Mouse (Mus musculus) hindbrain, embryonic 11.5 days (tissue): ENCODE results near the gene Stag1. TPM values are rescaled to one million over a fixed set of nuclear protein-coding genes. Genes with fewer than 3 reads are reported as not detected.

Experiments
- ATAC-seq: fragments of 200-750 bp; cut with Nextera tagmentation; 2 replicates; pipeline ENCODE4 v1.8.0; 2017; ENCODE audit warnings: mild to moderate bottlenecking, moderate TSS enrichment, moderate library complexity; ENCODE audit not compliant: low FRiP score
- DNase-seq: peaks from one replicate; pipeline ENCODE4 v3.0.0-alpha.2; 2015; ENCODE audit warnings: low spot score
- H3K27ac ChIP-seq: fragments of 300-500 bp; sonication (generic); 2 replicates; pipeline ENCODE4 v1.5.1; 2014; ENCODE audit warnings: mild to moderate bottlenecking, low read depth, low read length
- H3K27me3 ChIP-seq: fragments of 300-500 bp; sonication (generic); 2 replicates; pipeline ENCODE4 v1.6.1; 2014; ENCODE audit warnings: mild to moderate bottlenecking, low read length, moderate library complexity, mixed read lengths; ENCODE audit not compliant: control insufficient read depth, insufficient read depth
- H3K36me3 ChIP-seq: fragments of 300-500 bp; sonication (generic); 2 replicates; pipeline ENCODE4 v1.6.1; 2014; ENCODE audit warnings: mild to moderate bottlenecking, low read length, moderate library complexity, mixed read lengths; ENCODE audit not compliant: control insufficient read depth, insufficient read depth
- H3K4me1 ChIP-seq: fragments of 300-500 bp; sonication (generic); replicated peaks from 2 replicates; pipeline ENCODE4 v1.6.1; 2014; ENCODE audit warnings: low read length, mixed read lengths; ENCODE audit not compliant: control insufficient read depth, insufficient read depth
- H3K4me2 ChIP-seq: fragments of 300-500 bp; sonication (generic); replicated peaks from 2 replicates; pipeline ENCODE4 v1.6.1; 2014; ENCODE audit warnings: mild to moderate bottlenecking, low read depth, low read length
- H3K4me3 ChIP-seq: fragments of 300-500 bp; sonication (generic); 2 replicates; pipeline ENCODE4 v1.5.1; 2014; ENCODE audit warnings: low read depth, low read length
- H3K9ac ChIP-seq: fragments of 300-500 bp; sonication (generic); 2 replicates; pipeline ENCODE4 v1.6.1; 2014; ENCODE audit warnings: low read depth, low read length
- H3K9me3 ChIP-seq: fragments of 300-500 bp; sonication (generic); 2 replicates; pipeline ENCODE4 v1.6.1; 2016; ENCODE audit warnings: low read length; ENCODE audit not compliant: control insufficient read depth
- WGBS: fragments of 180-500 bp; shearing (Covaris S2); extraction: QIAGEN DNeasy Blood & Tissue Kit; methylation state at CpG from one replicate; pipeline ENCODE4 v1.1.7; 2014; 5-methylcytosine and 5-hydroxymethylcytosine counted together
- polyA plus RNA-seq: library from polyadenylated mRNA; unstranded; fragments of >200 nt; fragmentation: Nextera tagmentation; extraction: Ambion mirVana; gene quantifications from 2 replicates; pipeline ENCODE4 v1.2.1, GENCODE M21; 2014

The Stag1 gene
- polyA plus RNA-seq, 1 experiment from 2014 or later: 57.4 TPM

GRCm38 (mm10) chr9:100647774-100648323 is 50.3 kb downstream of the Stag1 start:
- Histone ChIP-seq H3K9ac (no peak overlapping the region), H3K27ac (no peak overlapping the region), H3K27me3 (no peaks in the 10 kb centered on the region), H3K9me3 (no peaks in the 10 kb centered on the region), H3K4me1 (peaks cover 2% of the 10 kb centered on the region; the same call in 1 of the 2 replicates), H3K4me3 (no peak overlapping the region), H3K36me3 (no peaks in the 10 kb centered on the region), H3K4me2 (no peak overlapping the region)
- no peak for DNase-seq
- ATAC-seq: no peak
- WGBS: 99% methylated on average over 2 of the region's 2 CpGs

DNA sequence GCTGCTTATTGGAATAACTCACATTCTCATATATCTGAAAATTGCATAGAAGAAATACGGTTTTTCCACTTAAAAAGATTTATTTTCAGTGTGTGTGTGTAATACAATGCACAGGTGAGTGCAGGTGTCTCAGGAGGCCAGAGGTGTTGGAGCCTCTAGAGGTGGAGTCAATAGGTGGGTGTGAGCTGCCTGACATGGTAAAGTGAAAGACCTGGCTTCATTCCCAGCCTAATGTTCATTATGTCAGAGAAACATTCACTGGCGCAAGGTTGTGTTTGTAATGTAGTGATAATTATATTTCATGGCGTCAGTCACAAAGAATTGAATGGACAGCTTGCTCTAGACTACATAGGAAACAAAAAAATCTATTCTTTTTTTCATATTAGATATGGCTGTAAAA is 56.5 kb downstream of the Stag1 start:
- no peak for ATAC-seq
- Histone ChIP-seq H3K4me3 (no peak overlapping the region), H3K9ac (no peak overlapping the region), H3K4me1 (no peaks in the 10 kb centered on the region), H3K9me3 (no peaks in the 10 kb centered on the region), H3K4me2 (no peak overlapping the region), H3K27ac (no peak overlapping the region), H3K36me3 (no peaks in the 10 kb centered on the region), H3K27me3 (no peaks in the 10 kb centered on the region)
- no peak for DNase-seq
- WGBS: 92% methylated on average over 3 of the region's 3 CpGs

DNA sequence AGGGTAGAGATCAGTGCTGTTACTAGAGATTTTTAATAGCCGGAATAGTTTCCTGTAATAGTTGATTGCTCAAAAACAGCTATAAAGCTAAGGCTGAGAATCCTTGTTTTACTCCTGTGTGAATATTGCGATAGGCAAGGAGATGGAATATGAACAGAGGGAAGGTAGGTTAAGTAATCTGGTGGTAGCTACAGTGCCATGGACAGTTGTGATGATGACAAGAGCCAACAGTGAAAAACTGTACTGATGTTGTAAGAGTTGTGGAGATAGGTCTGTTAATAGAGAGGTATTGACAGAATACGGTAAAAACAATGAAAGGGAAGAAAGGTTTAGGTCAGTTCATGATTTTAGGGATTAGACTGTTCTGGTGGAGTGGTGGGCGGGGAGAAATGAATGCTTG is 58.5 kb downstream of the Stag1 start:
- no peak overlapping the region for H3K9ac ChIP-seq
- ATAC-seq (no peak), DNase-seq (no peak)
- H3K4me2 ChIP-seq: no peak overlapping the region
- WGBS: 95% methylated on average over 4 of the region's 4 CpGs
- H3K27ac ChIP-seq: no peak overlapping the region
- no peaks in the 10 kb centered on the region for H3K27me3 ChIP-seq
- no peaks in the 10 kb centered on the region for H3K9me3 ChIP-seq
- no peak overlapping the region for H3K4me3 ChIP-seq
- H3K36me3 ChIP-seq: no peaks in the 10 kb centered on the region
- no peaks in the 10 kb centered on the region for H3K4me1 ChIP-seq

DNA sequence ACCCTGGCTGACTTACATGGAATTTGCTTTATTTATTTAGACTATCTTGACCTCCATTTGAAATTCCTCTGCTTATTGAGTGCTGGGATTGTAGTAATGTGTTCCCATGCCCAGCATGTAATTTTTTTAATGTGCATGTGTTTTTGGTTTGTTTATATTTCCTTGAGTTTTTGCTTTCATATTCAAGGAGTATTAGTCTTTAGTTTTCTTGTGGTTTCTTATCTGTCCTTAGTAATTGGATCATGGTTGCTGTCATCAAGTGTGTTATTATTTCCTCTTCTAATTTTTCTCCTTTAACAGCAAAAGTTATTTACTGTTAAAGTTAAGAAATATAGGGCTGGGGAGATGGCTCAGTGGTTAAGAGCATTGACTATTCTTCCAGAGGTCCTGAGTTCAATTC is 63.0 kb downstream of the Stag1 start:
- H3K9ac ChIP-seq: no peak overlapping the region

DNA sequence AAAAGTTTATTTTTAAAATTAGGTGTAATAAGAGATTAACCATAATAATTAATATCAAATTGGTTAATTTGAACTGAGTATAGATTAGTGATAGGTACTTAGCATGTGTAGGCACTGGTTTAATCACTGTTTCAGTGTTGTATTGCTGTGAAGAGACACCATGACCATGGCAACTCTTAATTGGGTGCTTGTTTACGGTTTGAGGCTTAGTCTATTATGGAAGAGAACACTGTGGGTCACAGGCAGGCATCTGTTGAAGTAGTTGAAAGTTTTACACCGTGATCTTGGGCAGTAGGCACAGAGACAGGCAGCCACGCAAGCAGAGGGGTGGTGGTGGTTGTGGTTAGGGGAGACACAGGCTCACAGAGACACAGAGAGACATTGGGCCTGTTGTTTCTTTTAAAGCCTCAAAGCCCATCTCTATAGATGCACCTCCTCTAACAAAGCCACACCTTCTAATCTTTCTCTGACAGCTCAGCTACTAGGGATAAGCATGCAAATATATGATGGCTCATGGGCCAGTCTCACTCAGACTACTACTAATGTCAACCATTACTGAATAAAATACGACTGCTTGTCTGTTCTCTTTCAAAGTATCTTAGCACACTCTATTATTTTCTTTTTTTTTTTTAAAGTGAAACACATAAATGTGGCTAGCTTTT is 66.0 kb downstream of the Stag1 start:
- no peaks in the 10 kb centered on the region for H3K36me3 ChIP-seq
- ATAC-seq (no peak), DNase-seq (no peak)
- H3K27ac ChIP-seq: no peak overlapping the region
- H3K27me3 ChIP-seq: no peaks in the 10 kb centered on the region
- H3K9me3 ChIP-seq: no peaks in the 10 kb centered on the region
- H3K4me2 ChIP-seq: no peak overlapping the region
- H3K4me3 ChIP-seq: no peak overlapping the region
- H3K4me1 ChIP-seq: no peaks in the 10 kb centered on the region
- 93% methylated on average over 4 of the region's 4 CpGs for WGBS
- H3K9ac ChIP-seq: no peak overlapping the region

More for the DNA sequence above, 63.0 kb downstream of the Stag1 start:
- Histone ChIP-seq H3K4me2 (no peak overlapping the region), H3K27ac (no peak overlapping the region), H3K9me3 (no peaks in the 10 kb centered on the region), H3K4me3 (no peak overlapping the region), H3K36me3 (no peaks in the 10 kb centered on the region), H3K27me3 (no peaks in the 10 kb centered on the region), H3K4me1 (no peaks in the 10 kb centered on the region)
- DNase-seq (no peak), ATAC-seq (no peak)

DNA sequence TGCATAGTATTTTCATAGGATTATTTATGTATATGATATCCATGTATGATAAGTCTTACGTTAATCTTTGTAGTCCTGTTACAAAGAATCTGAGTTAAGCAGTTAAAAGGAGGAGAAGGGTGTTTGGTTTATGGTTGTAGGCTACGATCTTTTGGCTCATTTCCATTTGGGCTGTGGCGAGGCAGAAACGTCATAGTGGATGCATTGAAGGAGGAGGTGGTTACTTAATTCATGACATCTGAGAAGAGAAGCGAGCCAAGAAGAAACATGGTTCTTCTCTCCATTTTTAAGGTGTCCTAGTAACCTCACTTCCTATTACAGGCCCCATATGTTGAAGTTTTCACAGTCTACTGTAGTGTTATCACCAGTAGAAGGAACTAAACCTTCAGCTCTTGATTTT is 72.6 kb downstream of the Stag1 start:
- no peak overlapping the region for H3K27ac ChIP-seq
- 89% methylated on average over 5 of the region's 5 CpGs for WGBS
- H3K4me1 ChIP-seq: no peaks in the 10 kb centered on the region
- ATAC-seq (no peak), DNase-seq (no peak)
- H3K36me3 ChIP-seq: no peaks in the 10 kb centered on the region
- H3K4me2 ChIP-seq: no peak overlapping the region
- no peaks in the 10 kb centered on the region for H3K9me3 ChIP-seq
- H3K4me3 ChIP-seq: no peak overlapping the region
- no peak overlapping the region for H3K9ac ChIP-seq
- no peaks in the 10 kb centered on the region for H3K27me3 ChIP-seq

DNA sequence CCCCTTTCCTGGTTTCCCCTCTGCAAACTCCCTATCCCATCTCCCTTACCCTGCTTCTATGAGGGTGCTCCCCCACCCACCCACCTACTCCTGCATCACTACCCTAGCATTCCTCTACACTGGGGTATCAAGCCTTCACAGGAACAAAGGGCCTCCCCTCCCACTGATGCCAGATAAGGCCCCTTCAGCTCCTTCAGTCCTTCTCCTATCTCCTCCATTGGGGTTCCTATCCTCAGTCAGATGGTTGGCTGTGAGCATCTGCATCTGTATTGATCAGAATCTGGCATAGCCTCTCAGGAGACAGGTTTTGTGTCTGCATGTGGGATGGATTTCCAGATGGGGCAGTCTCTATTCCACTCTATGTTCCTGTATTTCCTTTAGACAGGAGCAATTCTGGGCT is 81.4 kb downstream of the Stag1 start:
- no peak for DNase-seq
- no peak overlapping the region for H3K4me3 ChIP-seq
- no peaks in the 10 kb centered on the region for H3K27me3 ChIP-seq
- H3K27ac ChIP-seq: no peak overlapping the region
- no peaks in the 10 kb centered on the region for H3K4me1 ChIP-seq
- ATAC-seq: no peak
- H3K9me3 ChIP-seq: no peaks in the 10 kb centered on the region
- H3K36me3 ChIP-seq: no peaks in the 10 kb centered on the region
- H3K4me2 ChIP-seq: no peak overlapping the region
- no peak overlapping the region for H3K9ac ChIP-seq

DNA sequence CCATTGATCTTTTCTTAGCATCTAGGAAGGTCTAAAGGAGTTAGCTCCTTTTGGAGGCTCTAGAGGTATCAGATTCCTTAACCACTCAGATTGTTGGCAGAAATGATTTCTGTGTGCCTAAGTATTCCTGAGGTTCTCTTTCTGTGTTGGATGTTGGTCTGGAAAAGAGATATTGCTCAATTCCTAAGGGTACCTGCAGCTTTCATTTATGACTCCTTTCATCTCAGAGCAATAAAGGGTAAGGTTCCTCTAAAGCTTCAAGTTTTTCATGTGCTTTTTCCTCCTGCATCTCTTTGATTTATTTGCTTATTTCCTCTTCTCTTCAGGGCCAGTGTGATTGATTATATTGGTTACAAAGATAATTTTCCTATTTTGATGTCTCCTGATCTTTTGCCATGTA is 84.7 kb downstream of the Stag1 start:
- no peak overlapping the region for H3K27ac ChIP-seq
- H3K4me3 ChIP-seq: no peak overlapping the region
- ATAC-seq (no peak), DNase-seq (no peak)
- no peaks in the 10 kb centered on the region for H3K27me3 ChIP-seq
- no peaks in the 10 kb centered on the region for H3K9me3 ChIP-seq
- no peaks in the 10 kb centered on the region for H3K36me3 ChIP-seq
- H3K9ac ChIP-seq: no peak overlapping the region
- no peaks in the 10 kb centered on the region for H3K4me1 ChIP-seq
- H3K4me2 ChIP-seq: no peak overlapping the region

GRCm38 (mm10) chr9:100685769-100686487 is 88.3 kb downstream of the Stag1 start:
- ATAC-seq: peak; percentile 90
- WGBS: 17% methylated on average over 3 of the region's 3 CpGs
- H3K4me2 ChIP-seq: no peak overlapping the region

More at GRCm38 (mm10) chr9:100685769-100686487, 88.3 kb downstream of the Stag1 start:
- Histone ChIP-seq H3K9me3 (no peaks in the 10 kb centered on the region), H3K9ac (no peak overlapping the region), H3K36me3 (no peaks in the 10 kb centered on the region), H3K4me3 (no peak overlapping the region), H3K4me1 (no peaks in the 10 kb centered on the region), H3K27me3 (no peaks in the 10 kb centered on the region), H3K27ac (no peak overlapping the region)
- DNase-seq: peak; percentile 82
